Mouse (Mus musculus): ENCODE data around the gene Amh.

Gene Amh

GRCm38 (mm10) chr10:80855749-80856073, 50.7 kb downstream of the Amh start:
- in situ Hi-C loops (cut with MseI, MboI) = no loop called here

GRCm38 (mm10) chr10:80856267-80856666, 51.2 kb downstream of the Amh start:
- in situ Hi-C loops (cut with MseI, MboI) = no loop called here

- in situ Hi-C loops (cut with MseI, MboI) = no loop called here
Observed at GRCm38 (mm10) chr10:80856908-80857307, 51.9 kb downstream of the Amh start.

Data from mouse trophoblast stem cell (cell line).